Mouse (Mus musculus) adrenal gland, adult (tissue): Measurements from ENCODE around the gene Ptpn13.
A peak's percentile ranks its signal among the peaks of the same experiment; 100 is the strongest.

Experiments used
- DNase-seq, 2 experiments: peaks; one replicate each; pipeline ENCODE4 v3.0.0; 2022 to 2023; ENCODE audit warnings: low spot score in 1 of 2; ENCODE audit not compliant: inconsistent age in 2 of 2

Gene Ptpn13

DNA sequence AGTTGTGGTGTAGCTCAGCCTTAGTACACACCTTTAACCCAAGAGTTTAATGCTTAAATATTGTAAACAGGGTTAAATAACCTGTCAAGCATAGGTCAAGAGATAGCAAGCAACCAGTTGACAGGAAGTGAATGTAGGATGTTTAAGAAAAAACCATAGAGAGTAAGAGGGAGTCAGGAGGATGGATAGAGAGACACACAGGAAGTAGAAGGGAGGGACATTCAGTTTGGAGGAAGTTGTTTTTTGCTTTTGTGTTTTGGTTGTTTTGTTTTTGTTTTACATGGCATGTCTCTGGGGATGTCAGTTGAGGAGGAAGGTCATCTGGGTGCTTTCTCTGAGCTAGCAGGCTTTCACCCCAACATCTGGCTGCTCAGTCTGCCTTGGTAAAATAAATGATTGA is 91.6 kb downstream of the Ptpn13 start:
- peak in 1 of 2 experiments; percentile 46 for DNase-seq

DNA sequence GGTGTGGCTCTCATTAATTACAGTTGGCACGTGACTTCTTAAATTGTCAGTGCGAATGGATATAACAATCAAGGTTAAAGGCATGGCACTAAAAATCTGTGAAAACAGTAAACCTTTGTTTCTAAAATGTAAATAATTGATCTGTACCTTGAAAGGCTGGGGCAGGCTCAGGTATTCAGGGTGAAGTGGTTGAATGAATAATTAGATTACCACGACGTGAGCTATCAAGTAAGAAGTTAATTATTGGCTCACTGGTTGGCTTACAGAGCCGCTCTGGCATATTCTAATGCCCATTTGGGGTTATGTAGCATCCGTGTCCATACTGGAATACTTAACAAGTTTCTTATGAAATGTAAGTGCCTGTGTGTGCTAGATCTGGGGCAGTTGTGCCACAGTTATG is 92.6 kb downstream of the Ptpn13 start:
- no peak for DNase-seq

DNA sequence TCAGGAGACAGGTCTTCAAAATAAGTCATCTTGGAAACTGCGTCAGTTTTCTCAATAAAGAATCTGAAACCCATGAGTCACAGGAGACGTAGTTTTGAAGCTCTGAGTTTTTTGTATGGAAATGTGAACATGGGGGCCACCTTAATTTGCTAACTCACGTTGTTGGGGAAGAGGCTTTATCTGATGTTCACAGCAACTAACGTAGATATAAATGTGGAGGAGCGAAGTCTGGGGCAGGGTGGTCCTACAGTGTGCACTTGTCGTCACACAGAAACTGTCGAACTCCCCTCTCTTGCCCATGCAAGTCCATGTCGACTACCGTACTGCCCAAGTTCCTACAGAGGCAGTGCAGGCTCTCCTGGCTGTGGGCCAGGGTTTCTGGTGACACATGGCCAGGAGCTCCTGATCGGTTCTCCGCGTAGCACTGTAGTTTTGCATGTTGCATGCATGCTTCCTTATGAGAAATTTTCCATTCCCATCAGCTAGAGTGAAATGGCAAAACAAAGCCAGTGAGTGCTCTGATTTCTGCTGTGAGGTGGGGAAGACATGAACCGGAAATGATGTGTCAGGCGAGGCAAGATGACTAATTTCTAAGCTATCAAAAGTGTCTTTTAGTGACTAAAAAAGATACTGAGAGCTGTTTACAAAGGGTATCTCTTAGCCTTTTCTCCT is 93.9 kb downstream of the Ptpn13 start:
- DNase-seq = peak; percentile 84 to 93

DNA sequence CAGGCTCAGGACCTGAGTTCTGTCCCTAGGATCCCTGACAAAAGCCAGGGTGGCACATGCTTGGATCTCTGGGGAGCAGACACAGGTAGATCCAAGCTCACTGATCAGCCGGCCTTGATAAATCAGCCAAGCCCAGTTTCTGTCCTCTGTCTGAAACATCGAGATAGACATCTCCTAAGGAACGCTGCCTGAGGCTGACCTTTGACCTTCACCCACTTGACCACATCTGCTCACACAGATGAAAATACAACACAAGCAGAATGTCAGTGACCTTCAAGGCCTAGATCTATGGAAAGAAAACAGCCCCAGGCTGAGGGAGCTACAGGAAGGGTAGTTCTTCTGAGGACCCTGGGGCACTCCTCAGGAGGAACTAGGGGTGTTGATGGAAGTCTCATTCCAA is 97.4 kb downstream of the Ptpn13 start:
- peak in 1 of 2 experiments; percentile 29 for DNase-seq

DNA sequence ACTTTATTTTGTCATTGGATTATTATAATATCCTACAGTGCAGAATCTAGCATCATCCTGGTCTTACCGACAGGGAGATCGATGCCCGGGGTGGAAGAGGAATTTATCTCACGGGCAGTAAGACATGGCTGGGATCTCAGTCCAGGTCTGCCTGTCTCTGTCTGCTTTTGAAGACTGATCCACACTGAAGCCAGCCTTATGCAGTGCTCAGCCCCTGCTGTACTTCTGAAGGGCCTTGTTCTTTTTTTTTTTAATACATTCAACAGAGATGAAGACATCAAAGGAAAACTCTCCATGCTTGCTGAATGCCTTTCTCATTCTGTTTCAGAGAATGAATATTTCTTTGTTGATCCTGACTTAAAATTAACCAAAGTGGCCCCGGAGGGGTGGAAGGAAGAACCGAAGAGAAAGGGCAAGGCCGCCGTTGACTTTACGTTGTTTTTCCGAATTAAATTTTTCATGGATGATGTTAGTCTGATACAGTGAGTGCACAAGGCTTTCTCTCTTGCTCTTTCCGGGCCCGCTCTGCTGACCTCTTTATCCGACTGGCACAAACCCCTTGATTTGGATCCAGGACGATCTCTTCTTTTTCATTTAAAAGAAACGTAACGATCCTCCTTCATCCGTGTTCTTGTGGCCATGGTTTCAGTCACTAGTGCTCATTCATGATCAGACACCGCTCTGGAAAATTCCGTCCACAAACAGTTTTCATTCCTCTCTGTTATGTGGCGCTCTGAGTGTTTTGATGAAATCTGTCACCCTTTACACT is 101.9 kb downstream of the Ptpn13 start:
- DNase-seq = peak in 1 of 2 experiments; percentile 66

DNA sequence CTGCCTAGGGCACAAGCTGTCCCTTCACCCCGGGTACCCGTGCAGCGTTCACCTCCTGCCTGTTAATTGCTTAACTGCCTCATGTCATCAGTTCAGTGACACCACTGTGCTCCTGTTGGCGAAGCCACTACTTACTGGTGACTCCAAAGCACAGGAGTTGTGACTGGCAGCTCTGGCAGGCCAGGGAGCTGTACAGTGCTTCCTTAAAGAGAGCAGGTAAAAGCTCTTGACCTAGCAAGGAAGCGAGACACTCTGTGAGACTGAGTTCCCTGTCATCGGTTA is 102.4 kb downstream of the Ptpn13 start:
- peak in 1 of 2 experiments; percentile 86 for DNase-seq

DNA sequence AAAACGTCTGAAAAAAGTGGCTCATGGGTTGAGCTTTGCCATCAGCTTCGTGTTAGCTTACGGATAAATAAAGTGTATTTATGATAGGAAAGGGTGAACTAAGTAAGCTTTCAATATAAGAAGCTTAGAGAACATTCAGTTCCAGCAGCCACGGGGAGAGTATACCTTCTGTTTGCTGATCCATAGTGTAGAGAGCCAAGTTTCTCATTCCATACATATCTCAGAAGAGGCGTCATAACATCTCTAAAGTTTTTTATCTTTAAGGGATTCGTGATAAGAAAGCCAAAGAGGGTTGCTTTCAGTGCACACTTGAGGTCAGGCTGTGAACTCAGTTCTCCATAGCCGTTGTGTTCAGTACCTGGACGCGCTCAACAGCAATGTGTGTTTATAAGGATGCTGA is 105.2 kb downstream of the Ptpn13 start:
- no peak for DNase-seq

DNA sequence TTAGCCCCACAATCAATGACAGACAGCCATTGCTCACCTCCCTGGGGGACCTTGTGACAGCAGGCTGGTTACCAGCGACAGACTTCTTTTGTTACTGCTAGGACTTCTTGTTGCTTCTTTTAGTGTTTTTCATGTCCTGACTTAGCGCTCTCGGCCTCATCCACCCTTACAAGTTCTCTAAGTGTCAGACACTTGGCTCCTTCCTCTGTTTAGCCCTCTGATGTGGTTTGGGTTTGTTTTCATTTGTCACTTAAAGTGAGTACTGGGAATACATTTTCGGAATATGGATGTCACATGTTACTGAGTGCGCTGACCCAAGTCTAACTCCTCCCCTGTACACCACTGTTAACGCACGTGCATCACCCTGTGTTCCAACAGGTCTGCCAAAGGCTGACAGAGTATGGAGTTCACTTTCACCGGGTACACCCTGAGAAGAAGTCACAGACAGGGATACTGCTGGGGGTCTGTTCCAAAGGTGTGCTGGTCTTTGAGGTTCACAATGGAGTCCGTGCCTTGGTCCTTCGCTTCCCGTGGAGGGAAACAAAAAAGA is 107.9 kb downstream of the Ptpn13 start:
- no peak for DNase-seq

DNA sequence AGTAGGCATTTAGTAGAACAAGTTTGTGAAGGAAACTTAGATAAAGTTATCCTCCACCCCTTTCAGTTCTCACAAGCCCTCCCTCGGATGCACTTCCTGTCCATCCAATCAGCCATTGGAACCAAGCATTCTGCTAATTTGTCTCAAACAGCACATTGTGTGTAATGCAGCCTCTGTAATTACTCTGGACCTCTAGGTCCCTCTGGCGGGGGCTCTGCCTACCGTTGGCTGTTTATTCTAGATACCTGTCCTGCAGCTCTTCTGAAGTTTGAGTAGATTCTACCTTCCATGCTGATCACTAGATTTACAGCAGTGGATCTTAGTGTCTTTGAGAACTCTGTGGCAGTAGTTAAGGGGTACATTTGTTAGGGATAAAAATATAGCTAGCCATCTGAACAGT is 109.5 kb downstream of the Ptpn13 start:
- no peak for DNase-seq

DNA sequence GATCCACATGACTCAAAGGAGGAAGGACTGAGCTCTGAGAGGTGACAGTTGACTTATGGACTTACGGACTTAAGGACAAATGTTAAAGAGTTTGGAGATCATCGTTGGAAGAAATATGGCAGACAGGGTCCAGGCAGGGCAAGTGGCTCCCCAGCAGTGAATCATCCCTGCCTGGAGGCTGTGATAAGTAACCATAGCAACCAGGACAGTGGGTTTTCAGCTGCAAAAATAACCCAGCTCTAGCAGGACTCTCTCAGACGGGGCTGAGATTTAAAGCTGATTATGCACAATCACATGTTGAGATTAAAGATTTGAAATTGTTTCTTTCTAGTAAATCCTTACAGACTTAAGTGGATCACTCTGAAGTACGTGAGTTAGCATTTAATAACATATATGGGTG is 112.4 kb downstream of the Ptpn13 start:
- DNase-seq = no peak

DNA sequence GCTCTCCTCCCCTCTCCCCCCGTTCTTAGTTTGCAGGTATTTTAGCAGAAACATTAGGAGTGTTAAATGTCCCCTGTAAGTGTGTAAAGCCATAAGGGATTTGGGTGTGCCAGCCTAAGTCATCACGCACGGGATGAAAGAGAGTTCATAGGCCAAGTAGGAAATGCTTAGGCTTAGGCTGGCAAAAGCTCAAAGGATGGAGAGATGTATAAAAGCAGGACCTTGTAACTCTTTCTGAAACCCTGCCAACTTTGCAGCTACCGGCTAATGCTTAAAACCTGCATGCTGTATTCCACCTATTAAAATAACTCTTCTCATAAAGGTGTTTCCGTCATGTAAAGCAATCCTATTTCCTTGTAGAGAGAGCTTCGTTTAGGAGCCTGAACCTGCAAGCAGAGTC is 115.6 kb downstream of the Ptpn13 start:
- DNase-seq = peak in 1 of 2 experiments; percentile 34

DNA sequence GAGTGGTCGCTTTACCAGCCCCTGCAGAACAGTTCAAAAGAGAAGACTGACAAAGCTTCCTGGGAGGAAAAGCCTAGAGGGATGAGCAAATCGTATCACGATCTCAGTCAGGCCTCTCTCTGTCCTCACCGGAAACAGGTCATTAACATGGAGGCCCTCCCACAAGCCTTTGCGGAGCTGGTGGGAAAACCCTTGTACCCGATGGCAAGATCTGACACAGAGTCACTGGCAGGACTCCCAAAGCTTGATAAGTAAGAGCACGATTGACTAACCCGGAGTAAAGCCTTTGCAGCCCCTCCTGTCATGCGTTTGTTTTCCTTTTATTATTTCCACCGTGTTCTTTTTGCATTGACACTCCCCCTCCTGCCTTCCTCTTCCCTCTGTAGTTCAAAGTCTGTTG is 116.1 kb downstream of the Ptpn13 start:
- DNase-seq = no peak

DNA sequence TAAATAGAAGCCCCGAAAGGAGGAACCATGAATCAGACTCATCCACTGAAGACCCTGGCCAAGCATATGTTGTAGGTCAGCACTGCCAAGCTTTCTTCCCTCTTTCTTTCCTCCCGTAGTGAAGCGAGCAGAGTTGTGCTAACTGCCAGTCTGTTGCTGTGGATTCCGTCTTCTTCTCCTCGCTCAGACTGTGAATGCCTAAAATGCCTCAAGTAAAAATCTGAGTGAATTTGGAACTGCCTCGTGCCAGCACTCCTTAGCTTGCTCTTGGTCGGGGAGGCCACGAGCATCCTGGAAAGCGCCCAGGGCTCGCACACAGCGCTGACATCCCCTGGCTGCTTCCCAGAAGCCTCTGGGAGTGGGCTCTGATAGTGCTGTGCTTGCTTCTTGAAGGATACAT is 116.5 kb downstream of the Ptpn13 start:
- no peak for DNase-seq

DNA sequence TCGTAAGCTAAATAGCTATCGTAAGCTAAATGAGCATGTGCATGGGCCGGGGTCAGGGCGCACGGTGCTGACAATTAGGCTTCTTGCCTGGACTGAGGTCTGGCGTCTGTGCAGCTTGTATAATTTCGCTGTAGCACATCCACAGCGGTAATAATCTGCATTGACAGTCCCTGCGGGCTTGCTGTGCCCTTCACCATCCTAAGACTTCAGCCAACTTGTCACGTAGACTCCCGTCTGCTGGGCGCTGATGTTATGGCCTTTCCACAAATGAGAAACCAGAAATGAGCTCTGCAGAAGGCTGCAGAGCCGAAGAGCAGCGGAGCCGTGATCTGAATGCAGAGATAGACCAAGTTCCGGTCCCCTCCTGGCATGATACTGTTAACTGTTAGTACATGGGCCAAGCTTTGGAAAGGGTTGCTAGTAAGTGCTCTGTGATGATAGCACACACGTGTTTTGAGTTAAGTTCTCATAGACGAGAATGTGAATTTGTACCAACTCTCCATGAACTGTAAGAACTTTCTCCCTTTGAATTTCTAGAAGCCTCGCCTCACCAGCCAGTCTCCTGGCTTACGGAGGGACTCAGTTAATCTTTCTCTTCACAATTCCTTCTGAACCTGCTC is 120.5 kb downstream of the Ptpn13 start:
- no peak for DNase-seq

DNA sequence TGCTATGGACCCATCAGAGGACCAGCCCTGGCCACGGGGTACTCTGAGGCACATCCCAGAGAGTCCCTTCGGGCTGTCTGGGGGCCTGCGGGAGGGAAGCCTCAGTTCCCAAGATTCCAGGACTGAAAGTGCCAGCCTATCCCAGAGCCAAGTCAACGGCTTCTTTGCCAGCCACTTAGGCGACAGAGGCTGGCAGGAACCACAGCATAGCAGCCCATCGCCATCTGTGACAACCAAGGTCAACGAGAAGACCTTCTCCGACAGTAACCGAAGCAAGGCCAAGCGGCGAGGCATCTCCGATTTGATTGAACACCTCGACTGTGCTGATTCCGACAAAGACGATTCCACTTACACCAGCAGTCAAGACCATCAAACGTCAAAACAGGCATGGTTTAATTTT is 129.8 kb downstream of the Ptpn13 start:
- DNase-seq = peak in 1 of 2 experiments; percentile 55

DNA sequence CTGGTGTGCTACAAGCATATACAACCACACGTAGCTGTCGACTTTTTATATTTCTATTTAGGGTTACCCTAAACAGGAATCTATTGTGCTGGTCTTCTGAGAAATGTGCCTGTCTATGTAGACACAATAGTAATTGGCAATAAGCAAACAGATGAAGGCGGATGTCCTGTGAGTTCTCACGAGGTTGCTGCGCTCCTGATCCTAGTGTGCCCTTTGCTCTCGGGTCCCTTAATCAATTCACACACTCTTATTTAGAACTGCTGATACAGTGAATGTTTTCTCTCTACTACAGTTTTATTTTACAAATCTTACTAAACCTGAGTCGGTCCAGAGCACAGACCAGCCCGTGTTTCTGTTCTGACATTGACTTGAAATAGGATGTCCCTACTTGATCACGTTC is 135.6 kb downstream of the Ptpn13 start:
- no peak for DNase-seq

DNA sequence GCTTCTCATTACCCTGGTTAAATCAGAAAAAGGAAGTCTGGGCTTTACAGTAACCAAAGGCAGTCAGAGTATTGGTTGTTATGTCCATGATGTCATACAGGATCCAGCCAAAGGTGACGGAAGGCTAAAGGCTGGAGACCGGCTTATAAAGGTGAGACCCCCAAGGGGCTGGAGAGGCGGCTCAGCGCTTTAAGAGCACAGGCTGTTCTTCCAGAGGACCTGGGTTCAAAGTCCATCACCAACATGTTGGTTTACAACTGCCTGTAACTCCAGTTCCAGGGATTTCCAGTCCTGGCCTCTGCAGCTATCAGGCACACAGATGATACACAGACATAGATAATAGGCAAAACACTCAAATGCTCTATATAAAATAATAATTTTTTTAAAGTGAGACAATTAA is 143.0 kb downstream of the Ptpn13 start:
- no peak for DNase-seq

DNA sequence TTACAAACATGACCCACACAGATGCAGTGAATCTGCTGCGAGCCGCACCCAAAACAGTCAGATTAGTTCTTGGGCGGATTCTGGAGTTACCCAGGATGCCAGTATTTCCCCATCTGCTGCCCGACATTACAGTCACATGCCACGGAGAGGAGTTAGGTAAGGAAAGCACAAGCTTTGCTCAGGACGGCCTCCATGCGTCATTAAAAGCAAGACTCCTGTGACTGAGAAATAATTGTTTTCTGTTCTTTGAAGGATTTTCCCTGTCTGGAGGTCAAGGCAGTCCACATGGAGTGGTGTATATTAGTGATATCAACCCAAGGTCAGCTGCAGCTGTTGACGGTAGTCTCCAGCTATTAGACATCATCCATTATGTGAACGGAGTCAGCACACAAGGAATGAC is 144.5 kb downstream of the Ptpn13 start:
- peak; percentile 61 to 78 for DNase-seq

DNA sequence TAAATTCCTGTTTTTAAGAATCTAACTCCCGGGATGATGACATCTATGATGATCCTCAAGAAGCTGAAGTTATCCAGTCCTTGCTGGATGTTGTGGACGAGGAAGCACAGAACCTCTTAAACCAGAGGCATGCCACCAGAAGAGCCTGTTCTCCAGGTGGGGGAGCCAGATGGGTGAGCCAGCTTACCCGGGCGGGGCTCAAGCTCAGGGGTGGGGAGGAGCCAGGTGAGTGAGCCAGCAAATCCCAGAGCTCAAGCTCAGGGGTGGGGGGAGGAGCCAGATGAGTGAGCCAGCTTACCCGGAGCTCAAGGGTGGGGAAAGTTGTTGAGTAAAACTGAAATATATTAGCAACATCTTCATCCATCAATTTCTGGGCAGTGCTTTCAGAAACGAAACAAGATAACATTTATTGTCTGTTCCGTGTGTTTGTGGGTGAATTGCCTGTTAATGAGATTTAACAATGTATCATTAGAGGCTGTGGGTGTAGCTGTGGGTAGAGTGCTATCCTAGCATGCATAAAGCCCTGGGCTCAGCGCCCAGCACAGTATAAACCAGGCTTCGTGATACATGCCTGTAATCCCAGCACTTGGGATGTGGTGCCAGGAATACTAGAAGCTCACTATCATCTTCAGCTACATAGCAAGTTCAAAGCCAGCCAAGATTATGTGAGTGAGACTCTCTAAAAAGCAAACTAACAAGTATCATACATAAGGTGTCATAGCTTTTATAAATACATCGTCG is 154.9 kb downstream of the Ptpn13 start:
- DNase-seq = no peak

DNA sequence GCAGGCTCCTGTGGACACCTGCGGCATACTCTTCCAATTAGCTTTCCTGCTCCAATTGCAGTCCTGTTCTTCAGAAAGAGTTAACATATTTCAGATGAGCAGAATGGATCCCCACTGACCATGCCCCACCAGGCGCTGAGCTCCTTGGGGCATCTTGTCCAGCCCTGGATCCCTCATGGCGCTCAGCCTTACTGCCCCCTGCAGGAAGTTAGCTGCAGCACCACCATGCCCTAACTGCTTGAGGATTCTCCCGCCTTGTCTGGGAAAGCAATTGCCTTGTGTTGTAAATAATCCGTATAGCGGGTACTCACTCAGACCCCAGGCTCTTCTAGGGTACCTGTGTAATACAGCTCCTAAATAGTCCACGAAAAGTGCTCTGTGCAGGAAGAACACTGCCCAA is 162.2 kb downstream of the Ptpn13 start:
- peak; percentile 32 to 77 for DNase-seq

DNA sequence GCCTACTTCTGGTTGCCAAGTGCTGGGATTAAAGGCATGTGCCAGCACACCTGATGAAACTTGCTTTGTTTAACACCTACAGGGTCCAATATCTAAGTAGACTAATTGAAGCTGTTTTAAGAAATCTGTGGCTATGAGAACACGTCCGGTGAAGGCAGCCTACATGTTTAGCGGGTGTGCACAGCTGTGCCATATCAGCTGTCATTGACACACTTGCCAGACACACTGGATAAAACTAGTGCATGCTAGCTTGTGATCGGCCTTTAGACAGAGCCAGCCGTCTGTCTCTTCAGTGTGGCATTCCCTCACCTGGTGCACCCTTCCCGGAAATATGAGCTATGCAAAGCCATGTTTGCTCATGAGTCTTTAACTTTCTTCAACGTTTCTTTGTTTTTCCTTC is 166.9 kb downstream of the Ptpn13 start:
- no peak for DNase-seq

DNA sequence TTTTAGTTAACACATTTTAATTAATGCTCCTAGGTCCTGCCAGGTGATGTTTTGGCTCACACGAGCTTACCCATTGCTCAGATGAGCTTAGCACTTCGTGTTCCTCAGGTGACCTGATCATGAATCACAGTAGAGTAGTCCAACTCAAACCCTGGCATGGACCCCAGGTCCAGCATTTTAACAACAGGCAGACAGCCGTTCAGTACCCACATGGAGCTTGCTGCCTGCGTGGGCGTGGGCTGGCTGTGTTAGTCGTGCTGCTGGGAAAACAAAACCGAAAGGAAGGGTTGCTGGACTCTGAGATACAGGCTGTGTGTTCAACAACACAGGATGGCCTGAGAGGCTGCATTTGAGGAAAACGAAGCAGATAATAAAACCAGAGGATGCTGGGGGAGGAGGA is 167.7 kb downstream of the Ptpn13 start:
- no peak for DNase-seq
